18 mouse cellular contexts compared by ENCODE assay signal in genomic region chr8:84792429-84792947, GRCm38 (mm10). TPM values are rescaled to one million over a fixed set of nuclear protein-coding genes. Genes with fewer than 3 reads are reported as not detected.
DNase-seq lines count a peak whose midpoint lies in the region; ATAC-seq and TF ChIP-seq lines count a peak whose summit lies in the region.
"Had no signal": no experiment of that assay in that cellular context is flagged by ENCODE, and none has a peak within 500 bp of the region (broad histone marks: within the 10 kb centered on the region; RNA-seq: fewer than 3 reads in every experiment).

No protein-coding gene starts in this region.

- no peak overlapping the region for H3K27ac ChIP-seq in heart, embryonic 12.5 days (ENCODE audit: poor library complexity, severe bottlenecking)
- peak overlapping the region; percentile 82 for H3K27ac ChIP-seq in liver, adult 2 months (replicated peaks; ENCODE audit: insufficient read depth, low read depth, low read length)
- H3K27ac ChIP-seq in forebrain, embryonic 16.5 days (ENCODE audit: low read length) = peak overlapping the region; percentile 99
- H3K27ac ChIP-seq: embryonic facial prominence, embryonic 13.5 days; intestine, embryonic 15.5 days; limb, embryonic 10.5 days; liver, embryonic 14.5 days had no signal

- peaks cover 35% of the 10 kb centered on the region for H3K4me1 ChIP-seq in heart, embryonic 12.5 days (replicated peaks)
- H3K4me1 ChIP-seq in liver, adult 2 months (ENCODE audit: control insufficient read depth, insufficient read depth, low read length) = peaks cover 78% of the 10 kb centered on the region
- peaks cover 88% of the 10 kb centered on the region for H3K4me1 ChIP-seq in forebrain, embryonic 16.5 days (replicated peaks; ENCODE audit: control insufficient read depth, insufficient read depth, low read length)

- no peak overlapping the region for H3K9ac ChIP-seq in heart, embryonic 12.5 days
- H3K9ac ChIP-seq in liver, adult 2 months (ENCODE audit: low read depth, low read length) = peak overlapping the region; percentile 29
- H3K9ac ChIP-seq in forebrain, embryonic 16.5 days (replicated peaks; ENCODE audit: low read depth, low read length) = no peak overlapping the region; the same call in 1 of the 2 replicates
- H3K9ac ChIP-seq: embryonic facial prominence, embryonic 13.5 days; intestine, embryonic 15.5 days; liver, embryonic 14.5 days; neural tube, embryonic 13.5 days had no signal

- no peak overlapping the region for H3K4me3 ChIP-seq in heart, embryonic 12.5 days
- H3K4me3 ChIP-seq in liver, adult 2 months (ENCODE audit: insufficient read depth, low read depth, low read length) = no peak overlapping the region
- no peak overlapping the region for H3K4me3 ChIP-seq in forebrain, embryonic 16.5 days (replicated peaks; ENCODE audit: low read length)
- H3K4me3 ChIP-seq: embryonic facial prominence, embryonic 13.5 days; intestine, embryonic 15.5 days; limb, embryonic 10.5 days; megakaryocyte, embryonic 14.5 days; neural tube, embryonic 13.5 days had no signal

- no peak for TF ChIP-seq CTCF in liver, adult 2 months (IDR thresholded peaks at IDR 0.05; ENCODE audit: low read depth, low read length)

- peaks cover 79% of the 10 kb centered on the region for H3K79me2 ChIP-seq in liver, adult 2 months (ENCODE audit: control insufficient read depth, insufficient read depth, low read length)

- no peak overlapping the region for H3K4me2 ChIP-seq in heart, embryonic 12.5 days
- H3K4me2 ChIP-seq in forebrain, embryonic 16.5 days (ENCODE audit: low read length) = no peak overlapping the region
- H3K4me2 ChIP-seq: embryonic facial prominence, embryonic 13.5 days; intestine, embryonic 15.5 days had no signal

- H3K27me3 ChIP-seq in heart, embryonic 12.5 days (replicated peaks) = peaks cover 96% of the 10 kb centered on the region
- no peaks in the 10 kb centered on the region for H3K27me3 ChIP-seq in liver, adult 2 months (ENCODE audit: control insufficient read depth, insufficient read depth, low read length)
- peaks cover 2% of the 10 kb centered on the region; the same call in 1 of the 2 replicates for H3K27me3 ChIP-seq in forebrain, embryonic 16.5 days (replicated peaks; ENCODE audit: control insufficient read depth, insufficient read depth, low read length)

- no peak for ATAC-seq in heart, embryonic 12.5 days (ENCODE audit: insufficient number of reproducible peaks, low FRiP score)
- ATAC-seq in forebrain, embryonic 16.5 days = no peak
- ATAC-seq: intestine, embryonic 15.5 days; lung, postnatal 0 days had no signal

- WGBS in heart, embryonic 12.5 days = 68% methylated on average over 12 of the region's 12 CpGs
- WGBS in liver, adult 2 months = 27% methylated on average over 12 of the region's 12 CpGs
- WGBS in forebrain, embryonic 16.5 days = 63% methylated on average over 12 of the region's 12 CpGs

- no peak for TF ChIP-seq POLR2A in liver, adult 2 months (IDR thresholded peaks at IDR 0.05; ENCODE audit: extremely low read depth, insufficient read depth, low read length)

- peaks cover 4% of the 10 kb centered on the region; the same call in 1 of the 2 replicates for H3K36me3 ChIP-seq in heart, embryonic 12.5 days
- H3K36me3 ChIP-seq in liver, adult 2 months (ENCODE audit: control insufficient read depth, insufficient read depth, low read length) = peaks cover 2% of the 10 kb centered on the region; the same call in 1 of the 2 replicates
- no peaks in the 10 kb centered on the region for H3K36me3 ChIP-seq in forebrain, embryonic 16.5 days (ENCODE audit: control insufficient read depth, insufficient read depth)
- H3K36me3 ChIP-seq: limb, embryonic 10.5 days; neural tube, embryonic 13.5 days had no signal

- H3K9me3 ChIP-seq in heart, embryonic 12.5 days (replicated peaks) = no peaks in the 10 kb centered on the region
- no peaks in the 10 kb centered on the region for H3K9me3 ChIP-seq in forebrain, embryonic 16.5 days (ENCODE audit: control insufficient read depth, low read length)
- H3K9me3 ChIP-seq: embryonic facial prominence, embryonic 13.5 days; intestine, embryonic 15.5 days; limb, embryonic 10.5 days; megakaryocyte, embryonic 14.5 days; neural tube, embryonic 13.5 days had no signal

- intact Hi-C loops in heart, postnatal 10 days (cut with DNase I) = no loop called here

- peak; percentile 32 to 47 for DNase-seq in cerebellum, postnatal 14 days
- no peak for DNase-seq in cerebellum, adult 8-10 months
- peak; percentile 47 to 56 for DNase-seq in heart, postnatal 10 days
- DNase-seq in liver, adult 2 months (ENCODE audit: extremely low read depth, low read depth, low spot score) = peak; percentile 88
- no peak for DNase-seq in liver
- no peak for DNase-seq in lung, postnatal 25 days (ENCODE audit: low spot score)
- DNase-seq: adrenal gland, postnatal 36 days; heart, postnatal 14 days; thymus, postnatal 25 days had no signal

RNA-seq across cellular contexts. Expression of gene Nfix, which starts 7.7 kb away (rescaled TPM):
- total RNA-seq in heart, postnatal 10 days (2021) = 100 to 1,000 TPM; 256 to 266 TPM
- 9.2 and 10.9 TPM in 2 replicates for polyA plus RNA-seq in heart, embryonic 12.5 days (2016; fragmentation: Nextera tagmentation; extraction: Ambion mirVana)
- total RNA-seq in liver, adult 2 months (2014; rRNA removed) = 20.7 and 27.5 TPM in 2 replicates
- 32.9 and 34.4 TPM in 2 replicates for polyA plus RNA-seq in liver, adult 2 months (2012; rRNA removed)
- 440 and 546 TPM in 2 replicates for polyA plus RNA-seq in forebrain, embryonic 16.5 days (2015; fragmentation: Nextera tagmentation; extraction: Ambion mirVana)

RNA-seq across cellular contexts. Expression of gene Dand5, which starts 30.1 kb away (rescaled TPM):
- total RNA-seq in heart, postnatal 10 days (2021) = 1 to 10 TPM; 3.1 to 3.8 TPM
- 4.6 and 6.2 TPM in 2 replicates for polyA plus RNA-seq in heart, embryonic 12.5 days (2016; fragmentation: Nextera tagmentation; extraction: Ambion mirVana)
- 0.94 and 1.8 TPM in 2 replicates for total RNA-seq in liver, adult 2 months (2014; rRNA removed)
- 2.0 and 2.6 TPM in 2 replicates for polyA plus RNA-seq in liver, adult 2 months (2012; rRNA removed)
- polyA plus RNA-seq in forebrain, embryonic 16.5 days (2015; fragmentation: Nextera tagmentation; extraction: Ambion mirVana) = 8.2 and 8.7 TPM in 2 replicates

RNA-seq across cellular contexts. Expression of gene Gadd45gip1, which starts 38.8 kb away (rescaled TPM):
- 10 to 100 TPM; 23.7 to 25.0 TPM for total RNA-seq in heart, postnatal 10 days (2021)
- polyA plus RNA-seq in heart, embryonic 12.5 days (2016; fragmentation: Nextera tagmentation; extraction: Ambion mirVana) = 50.9 and 52.1 TPM in 2 replicates
- total RNA-seq in liver, adult 2 months (2014; rRNA removed) = 26.7 and 28.1 TPM in 2 replicates
- polyA plus RNA-seq in liver, adult 2 months (2012; rRNA removed) = 29.8 and 34.2 TPM in 2 replicates
- polyA plus RNA-seq in forebrain, embryonic 16.5 days (2015; fragmentation: Nextera tagmentation; extraction: Ambion mirVana) = 31.3 and 34.3 TPM in 2 replicates

RNA-seq across cellular contexts. Expression of gene Rad23a, which starts 48.0 kb away (rescaled TPM):
- total RNA-seq in heart, postnatal 10 days (2021) = 10 to 100 TPM; 77.8 to 88.5 TPM
- polyA plus RNA-seq in heart, embryonic 12.5 days (2016; fragmentation: Nextera tagmentation; extraction: Ambion mirVana) = 129 and 131 TPM in 2 replicates
- 28.2 and 40.7 TPM in 2 replicates for total RNA-seq in liver, adult 2 months (2014; rRNA removed)
- 52.0 and 68.4 TPM in 2 replicates for polyA plus RNA-seq in liver, adult 2 months (2012; rRNA removed)
- 84.8 and 86.5 TPM in 2 replicates for polyA plus RNA-seq in forebrain, embryonic 16.5 days (2015; fragmentation: Nextera tagmentation; extraction: Ambion mirVana)

RNA-seq across cellular contexts. Expression of gene Calr, which starts 54.2 kb away (rescaled TPM):
- total RNA-seq in heart, postnatal 10 days (2021) = 100 to 1,000 TPM; 275 to 333 TPM
- polyA plus RNA-seq in heart, embryonic 12.5 days (2016; fragmentation: Nextera tagmentation; extraction: Ambion mirVana) = 747 and 767 TPM in 2 replicates
- total RNA-seq in liver, adult 2 months (2014; rRNA removed) = 411 and 458 TPM in 2 replicates
- polyA plus RNA-seq in liver, adult 2 months (2012; rRNA removed) = 308 and 349 TPM in 2 replicates
- 610 and 631 TPM in 2 replicates for polyA plus RNA-seq in forebrain, embryonic 16.5 days (2015; fragmentation: Nextera tagmentation; extraction: Ambion mirVana)

Comparison
In these comparisons a context has a peak if more than half of its experiments do, and no peak if none do; other contexts are left out.
1. DNase-seq: peak in cerebellum, postnatal 14 days (2 of 2), heart, postnatal 10 days (2 of 2) and liver, adult 2 months (single experiment); none in cerebellum, adult 8-10 months (single experiment), liver (single experiment) and lung, postnatal 25 days (single experiment).
2. RNA of gene Nfix, which starts 7.7 kb away (polyA plus RNA-seq): 440 to 546 TPM in forebrain, embryonic 16.5 days; 32.9 to 34.4 TPM in liver, adult 2 months and 9.2 to 10.9 TPM in heart, embryonic 12.5 days; every median in the first group is over 10 times any median in the second.